Mouse (Mus musculus): Measurements from ENCODE around the gene Ulk4. TPM values are rescaled to one million over a fixed set of nuclear protein-coding genes. Genes with fewer than 3 reads are reported as not detected.

The Ulk4 gene
- polyA plus RNA-seq, 1 experiment from 2014 or later: 75.1 TPM

GRCm38 (mm10) chr9:120935634-120935922 is 341.4 kb downstream of the Ulk4 start:
- no peak overlapping the region for H3K27ac ChIP-seq (ENCODE audit: low read depth, low read length)
- peak overlapping the region; percentile 95 for H3K4me2 ChIP-seq
- 23% methylated on average over 4 of the region's 4 CpGs for WGBS
- H3K9me3 ChIP-seq (ENCODE audit: control insufficient read depth, low read length): no peaks in the 10 kb centered on the region
- no peaks in the 10 kb centered on the region; the same call in 1 of the 2 replicates for H3K36me3 ChIP-seq (ENCODE audit: control insufficient read depth, insufficient read depth, low read length)
- H3K4me1 ChIP-seq (replicated peaks; ENCODE audit: control insufficient read depth, insufficient read depth, low read length): peaks cover 34% of the 10 kb centered on the region
- peak overlapping the region; percentile 95 for H3K9ac ChIP-seq (ENCODE audit: low read depth, low read length)
- ATAC-seq (replicated peaks; ENCODE audit: low FRiP score) (no peak), DNase-seq (ENCODE audit: low spot score) (no peak)
- no peaks in the 10 kb centered on the region for H3K27me3 ChIP-seq (replicated peaks; ENCODE audit: control insufficient read depth, insufficient read depth, low read length)
- peak overlapping the region; percentile 95 for H3K4me3 ChIP-seq (ENCODE audit: low read depth, low read length)

- ATAC-seq (replicated peaks; ENCODE audit: low FRiP score) (no peak), DNase-seq (ENCODE audit: low spot score) (no peak)
- 10% methylated on average over 14 of the region's 14 CpGs for WGBS
- peak overlapping the region; percentile 95 for H3K4me3 ChIP-seq (ENCODE audit: low read depth, low read length)
- H3K4me2 ChIP-seq: peak overlapping the region; percentile 95
- no peaks in the 10 kb centered on the region for H3K27me3 ChIP-seq (replicated peaks; ENCODE audit: control insufficient read depth, insufficient read depth, low read length)
- peak overlapping the region; percentile 95 for H3K9ac ChIP-seq (ENCODE audit: low read depth, low read length)
- no peaks in the 10 kb centered on the region; the same call in 1 of the 2 replicates for H3K36me3 ChIP-seq (ENCODE audit: control insufficient read depth, insufficient read depth, low read length)
- H3K9me3 ChIP-seq (ENCODE audit: control insufficient read depth, low read length): no peaks in the 10 kb centered on the region
- peak overlapping the region; percentile 91 for H3K27ac ChIP-seq (ENCODE audit: low read depth, low read length)
- H3K4me1 ChIP-seq (replicated peaks; ENCODE audit: control insufficient read depth, insufficient read depth, low read length): peaks cover 30% of the 10 kb centered on the region
Measured at GRCm38 (mm10) chr9:120934821-120935633, 342.0 kb downstream of the Ulk4 start.

DNA sequence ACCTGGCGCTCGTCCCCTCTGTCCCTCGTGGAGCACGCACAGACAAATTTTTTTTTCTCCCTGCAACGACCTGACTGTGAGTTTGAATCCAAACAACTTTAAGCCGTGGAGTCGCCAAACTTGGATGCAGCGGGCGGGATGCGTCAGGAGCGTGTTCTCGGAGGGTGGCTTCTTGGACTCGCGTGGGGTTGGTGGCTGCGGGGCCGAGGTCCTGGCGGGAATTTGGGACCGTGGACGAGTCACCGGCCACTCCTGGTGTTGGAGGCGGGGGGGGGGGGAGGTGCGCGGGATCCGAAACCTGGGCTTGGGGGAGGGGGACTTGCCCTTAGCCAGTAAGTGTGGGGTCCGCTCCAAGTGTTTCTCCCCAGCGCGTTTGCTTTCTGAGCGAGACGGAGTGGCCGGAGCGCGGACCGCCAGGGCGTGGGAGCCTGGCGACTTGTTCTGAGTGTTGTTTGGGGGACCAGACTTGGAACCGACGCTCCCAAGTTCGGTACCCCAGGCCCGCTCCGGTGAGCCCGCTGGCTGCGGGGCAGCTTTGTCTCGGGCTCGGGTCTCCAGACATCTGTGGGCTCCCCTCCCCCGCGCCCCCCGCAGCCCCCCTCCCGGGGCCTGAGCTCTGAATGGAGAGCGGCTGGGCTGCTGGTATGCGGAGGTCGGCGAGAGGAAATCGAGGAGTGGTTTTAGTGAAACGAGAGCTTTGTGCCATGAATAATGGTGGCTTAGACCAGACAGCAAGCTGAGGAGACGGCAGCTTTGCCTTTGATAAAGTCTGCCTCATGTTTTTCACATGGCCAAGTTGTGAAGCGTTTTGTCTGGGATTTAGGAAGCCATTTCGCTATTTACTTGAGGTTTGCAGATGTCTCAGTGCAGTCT is 342.9 kb downstream of the Ulk4 start:
- peaks cover 29% of the 10 kb centered on the region for H3K4me1 ChIP-seq (replicated peaks; ENCODE audit: control insufficient read depth, insufficient read depth, low read length)
- peak overlapping the region; percentile 95 for H3K9ac ChIP-seq (ENCODE audit: low read depth, low read length)
- peak; percentile 65 for DNase-seq (ENCODE audit: low spot score)
- no peaks in the 10 kb centered on the region for H3K36me3 ChIP-seq (ENCODE audit: control insufficient read depth, insufficient read depth, low read length)
- H3K4me3 ChIP-seq (ENCODE audit: low read depth, low read length): peak overlapping the region; percentile 95
- peak overlapping the region; percentile 95 for H3K4me2 ChIP-seq
- under 1% methylated on average over 55 of the region's 57 CpGs for whole genome bisulfite sequencing
- H3K9me3 ChIP-seq (ENCODE audit: control insufficient read depth, low read length): no peaks in the 10 kb centered on the region
- H3K27ac ChIP-seq (ENCODE audit: low read depth, low read length): peak overlapping the region; percentile 91
- peak; percentile 4; the same call in 1 of the 2 replicates for ATAC-seq (replicated peaks; ENCODE audit: low FRiP score)
- no peaks in the 10 kb centered on the region for H3K27me3 ChIP-seq (replicated peaks; ENCODE audit: control insufficient read depth, insufficient read depth, low read length)

DNA sequence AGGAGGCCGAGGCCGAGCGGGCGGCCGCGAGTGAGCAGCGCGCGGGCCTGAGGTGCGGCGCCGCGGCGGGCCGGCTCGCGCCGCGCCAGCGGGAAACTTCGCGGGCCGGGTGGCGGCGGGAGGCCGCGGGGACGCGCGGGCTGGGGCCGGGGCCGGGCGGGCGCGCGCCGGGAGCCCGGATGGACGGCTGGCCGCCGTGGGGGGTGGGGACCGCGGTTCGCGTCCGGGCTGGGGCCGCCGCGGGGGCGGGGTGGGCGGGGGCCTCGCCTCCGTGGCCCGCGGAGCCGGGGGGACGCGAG is 343.5 kb downstream of the Ulk4 start:
- H3K36me3 ChIP-seq (ENCODE audit: control insufficient read depth, insufficient read depth, low read length): no peaks in the 10 kb centered on the region
- DNase-seq (ENCODE audit: low spot score) (no peak), ATAC-seq (replicated peaks; ENCODE audit: low FRiP score) (peak; percentile 63)
- WGBS: 2% methylated on average over 33 of the region's 58 CpGs
- H3K4me2 ChIP-seq: peak overlapping the region; percentile 95
- H3K9ac ChIP-seq (ENCODE audit: low read depth, low read length): peak overlapping the region; percentile 95
- H3K27ac ChIP-seq (ENCODE audit: low read depth, low read length): peak overlapping the region; percentile 91
- no peaks in the 10 kb centered on the region for H3K27me3 ChIP-seq (replicated peaks; ENCODE audit: control insufficient read depth, insufficient read depth, low read length)
- H3K9me3 ChIP-seq (ENCODE audit: control insufficient read depth, low read length): no peaks in the 10 kb centered on the region
- H3K4me1 ChIP-seq (replicated peaks; ENCODE audit: control insufficient read depth, insufficient read depth, low read length): peaks cover 29% of the 10 kb centered on the region
- H3K4me3 ChIP-seq (ENCODE audit: low read depth, low read length): peak overlapping the region; percentile 95

DNA sequence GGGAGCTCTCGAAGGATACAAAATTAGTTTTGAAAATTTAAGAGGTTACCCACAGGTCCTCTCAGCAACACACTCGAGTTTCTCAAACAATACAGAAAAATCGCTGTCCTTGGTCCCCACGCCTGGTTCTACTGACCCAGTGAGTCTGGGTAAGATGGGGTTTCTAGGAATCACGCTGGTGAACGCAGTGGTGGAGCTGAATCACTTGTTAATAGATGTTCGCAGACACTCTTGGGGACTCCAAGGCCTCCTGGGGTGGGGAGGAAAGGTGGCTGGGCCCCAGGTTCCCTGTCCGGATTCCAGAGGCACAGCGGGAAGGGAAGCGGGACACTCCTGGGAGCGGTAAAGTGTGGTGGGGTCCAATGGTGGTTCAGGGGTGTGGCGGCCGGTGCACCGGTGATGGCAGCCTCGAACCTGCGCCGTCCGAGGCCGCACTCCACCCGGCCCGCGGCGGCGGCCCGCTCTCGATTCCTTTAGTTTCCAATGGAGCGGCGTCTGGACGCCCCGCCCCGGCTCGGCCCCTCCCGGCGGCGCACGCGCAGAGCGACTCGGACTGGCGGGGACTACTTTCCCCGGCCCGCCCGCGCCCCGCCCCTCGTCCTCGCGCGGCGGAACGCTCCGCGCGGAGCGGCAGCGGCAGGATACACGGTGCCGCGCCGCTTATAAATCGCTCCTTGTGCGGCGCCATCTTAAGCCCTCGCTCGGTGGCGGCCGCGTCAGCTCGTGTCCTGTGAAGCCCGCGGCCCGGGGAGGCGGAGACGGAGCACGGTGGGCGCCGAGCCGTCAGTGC is 344.0 kb downstream of the Ulk4 start:
- ATAC-seq (replicated peaks; ENCODE audit: low FRiP score) (peak; percentile 89), DNase-seq (ENCODE audit: low spot score) (peak; percentile 97)
- peak overlapping the region; percentile 91 for H3K27ac ChIP-seq (ENCODE audit: low read depth, low read length)
- peak overlapping the region; percentile 95 for H3K4me3 ChIP-seq (ENCODE audit: low read depth, low read length)
- H3K9me3 ChIP-seq (ENCODE audit: control insufficient read depth, low read length): no peaks in the 10 kb centered on the region
- H3K27me3 ChIP-seq (replicated peaks; ENCODE audit: control insufficient read depth, insufficient read depth, low read length): no peaks in the 10 kb centered on the region
- WGBS: 5% methylated on average over 76 of the region's 78 CpGs
- H3K4me2 ChIP-seq: peak overlapping the region; percentile 53
- H3K4me1 ChIP-seq (replicated peaks; ENCODE audit: control insufficient read depth, insufficient read depth, low read length): peaks cover 25% of the 10 kb centered on the region
- H3K9ac ChIP-seq (ENCODE audit: low read depth, low read length): peak overlapping the region; percentile 95
- no peaks in the 10 kb centered on the region for H3K36me3 ChIP-seq (ENCODE audit: control insufficient read depth, insufficient read depth, low read length)

GRCm38 (mm10) chr9:120932371-120932770 is 344.6 kb downstream of the Ulk4 start:
- peaks cover 21% of the 10 kb centered on the region for H3K4me1 ChIP-seq (replicated peaks; ENCODE audit: control insufficient read depth, insufficient read depth, low read length)
- H3K36me3 ChIP-seq (ENCODE audit: control insufficient read depth, insufficient read depth, low read length): no peaks in the 10 kb centered on the region
- ATAC-seq (replicated peaks; ENCODE audit: low FRiP score): no peak
- no peak overlapping the region for H3K4me2 ChIP-seq
- no peak overlapping the region for H3K4me3 ChIP-seq (ENCODE audit: low read depth, low read length)
- no peaks in the 10 kb centered on the region for H3K27me3 ChIP-seq (replicated peaks; ENCODE audit: control insufficient read depth, insufficient read depth, low read length)
- no peak overlapping the region for H3K9ac ChIP-seq (ENCODE audit: low read depth, low read length)
- no peak for DNase-seq (ENCODE audit: low spot score)
- H3K9me3 ChIP-seq (ENCODE audit: control insufficient read depth, low read length): no peaks in the 10 kb centered on the region
- WGBS: 77% methylated on average over 6 of the region's 6 CpGs
- H3K27ac ChIP-seq (ENCODE audit: low read depth, low read length): no peak overlapping the region

GRCm38 (mm10) chr9:120930811-120931210 is 346.2 kb downstream of the Ulk4 start:
- H3K36me3 ChIP-seq (ENCODE audit: control insufficient read depth, insufficient read depth, low read length): no peaks in the 10 kb centered on the region
- H3K4me2 ChIP-seq: no peak overlapping the region
- peaks cover 12% of the 10 kb centered on the region for H3K4me1 ChIP-seq (replicated peaks; ENCODE audit: control insufficient read depth, insufficient read depth, low read length)
- ATAC-seq (replicated peaks; ENCODE audit: low FRiP score): no peak
- 86% methylated on average over 8 of the region's 8 CpGs for WGBS
- no peak for DNase-seq (ENCODE audit: low spot score)
- H3K27ac ChIP-seq (ENCODE audit: low read depth, low read length): no peak overlapping the region
- no peak overlapping the region for H3K9ac ChIP-seq (ENCODE audit: low read depth, low read length)
- no peaks in the 10 kb centered on the region for H3K27me3 ChIP-seq (replicated peaks; ENCODE audit: control insufficient read depth, insufficient read depth, low read length)
- no peaks in the 10 kb centered on the region for H3K9me3 ChIP-seq (ENCODE audit: control insufficient read depth, low read length)
- no peak overlapping the region for H3K4me3 ChIP-seq (ENCODE audit: low read depth, low read length)

DNA sequence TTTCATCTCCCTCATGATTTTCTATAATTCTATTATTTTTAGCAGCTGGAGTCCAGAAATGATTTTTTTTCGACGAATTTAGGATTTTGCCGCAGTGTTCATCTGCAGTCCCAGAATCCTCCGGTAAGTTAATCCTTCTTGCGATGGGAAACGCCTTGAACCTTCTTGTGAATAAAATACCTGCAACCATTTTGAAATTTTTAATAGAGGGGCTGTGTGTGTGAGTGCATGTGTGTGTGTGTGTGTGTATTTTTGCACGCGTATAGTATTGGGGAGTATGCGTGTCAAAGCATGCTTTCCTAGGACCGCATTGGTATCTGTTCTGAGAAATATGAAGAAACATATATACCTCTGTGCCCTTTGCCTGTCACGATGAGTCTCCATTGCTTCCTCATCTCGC is 347.0 kb downstream of the Ulk4 start:
- Histone ChIP-seq H3K4me3 (ENCODE audit: low read depth, low read length) (no peak overlapping the region), H3K9me3 (ENCODE audit: control insufficient read depth, low read length) (no peaks in the 10 kb centered on the region), H3K27me3 (replicated peaks; ENCODE audit: control insufficient read depth, insufficient read depth, low read length) (no peaks in the 10 kb centered on the region), H3K9ac (ENCODE audit: low read depth, low read length) (no peak overlapping the region), H3K4me1 (replicated peaks; ENCODE audit: control insufficient read depth, insufficient read depth, low read length) (peaks cover 5% of the 10 kb centered on the region), H3K36me3 (ENCODE audit: control insufficient read depth, insufficient read depth, low read length) (no peaks in the 10 kb centered on the region), H3K27ac (ENCODE audit: low read depth, low read length) (no peak overlapping the region), H3K4me2 (no peak overlapping the region)
- DNase-seq (ENCODE audit: low spot score) (no peak), ATAC-seq (replicated peaks; ENCODE audit: low FRiP score) (no peak)
- WGBS: 94% methylated on average over 12 of the region's 12 CpGs

Measured in liver, embryonic 11.5 days (tissue).